In the genomic region with DNA sequence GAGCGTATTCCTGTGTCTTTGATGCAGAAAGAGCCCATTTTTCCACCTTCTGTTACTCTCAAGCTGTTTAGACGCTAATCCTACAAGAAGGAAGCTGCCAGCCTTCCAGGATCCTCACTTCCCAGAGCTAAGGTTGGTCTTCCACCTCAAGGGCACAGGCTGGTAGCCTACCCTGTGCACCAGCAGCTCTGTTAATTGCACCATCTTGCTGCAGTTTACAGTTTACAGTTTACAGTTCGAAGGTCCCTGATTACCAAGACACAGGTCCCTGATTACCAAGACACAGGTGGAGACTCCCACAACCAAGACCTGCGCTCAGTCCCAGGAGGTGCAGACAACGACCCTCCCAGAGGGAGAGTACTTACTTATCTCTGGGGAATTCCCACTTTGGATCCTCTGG, we compare ENCODE assay signal across 27 mouse cellular contexts.
DNase-seq lines count a peak whose midpoint lies in the region; ATAC-seq and TF ChIP-seq lines count a peak whose summit lies in the region.
"Had no signal": no experiment of that assay in that cellular context is flagged by ENCODE, and none has a peak within 500 bp of the region (broad histone marks: within the 10 kb centered on the region; RNA-seq: fewer than 3 reads in every experiment).

No protein-coding gene starts in this region.

- TF ChIP-seq CTCF in lung, embryonic 14.5 days (IDR thresholded peaks at IDR 0.05; ENCODE audit: low read depth), result no peak
- no peak for TF ChIP-seq CTCF in intestine, postnatal 0 days (IDR thresholded peaks at IDR 0.05; ENCODE audit: low read depth)

- H3K9ac ChIP-seq in forebrain, embryonic 14.5 days (ENCODE audit: low read length), result no peak overlapping the region
- H3K9ac ChIP-seq in forebrain, embryonic 12.5 days, result no peak overlapping the region
- H3K9ac ChIP-seq in lung, embryonic 14.5 days, result no peak overlapping the region
- H3K9ac ChIP-seq in intestine, postnatal 0 days (ENCODE audit: low read depth, low read length), result no peak overlapping the region
- H3K9ac ChIP-seq in limb, embryonic 15.5 days, result no peak overlapping the region
- H3K9ac ChIP-seq: heart, embryonic 13.5 days; liver, postnatal 0 days; midbrain, embryonic 12.5 days had no signal

- H3K27ac ChIP-seq in forebrain, embryonic 14.5 days (ENCODE audit: low read depth, low read length), result 0 out of 2 replicates have a peak overlapping the region, but pooled peaks have one; percentile 14
- no peak overlapping the region for H3K27ac ChIP-seq in forebrain, embryonic 12.5 days
- H3K27ac ChIP-seq in lung, embryonic 14.5 days (ENCODE audit: low read depth), result peak overlapping the region; percentile 12; the same call in 1 of the 2 replicates
- no peak overlapping the region for H3K27ac ChIP-seq in intestine, postnatal 0 days (ENCODE audit: low read depth, low read length)
- peak overlapping the region; percentile 77 for H3K27ac ChIP-seq in limb, embryonic 15.5 days
- H3K27ac ChIP-seq: heart, embryonic 13.5 days; hindbrain, postnatal 0 days; midbrain, embryonic 12.5 days; stomach, postnatal 0 days had no signal

- no peak for ATAC-seq in forebrain, embryonic 14.5 days
- ATAC-seq in forebrain, embryonic 12.5 days (ENCODE audit: low FRiP score), result no peak
- ATAC-seq in lung, embryonic 14.5 days (ENCODE audit: insufficient read depth), result no peak
- peak; percentile 53; the same call in 1 of the 2 replicates for ATAC-seq in intestine, postnatal 0 days
- no peak for ATAC-seq in limb, embryonic 15.5 days (ENCODE audit: insufficient number of reproducible peaks, low FRiP score, low TSS enrichment, low read depth)
- ATAC-seq: hindbrain, postnatal 0 days; liver, postnatal 0 days had no signal

- no peaks in the 10 kb centered on the region for H3K27me3 ChIP-seq in forebrain, embryonic 14.5 days (replicated peaks; ENCODE audit: control insufficient read depth, insufficient read depth, low read length)
- H3K27me3 ChIP-seq in forebrain, embryonic 12.5 days, result no peaks in the 10 kb centered on the region
- H3K27me3 ChIP-seq in lung, embryonic 14.5 days (ENCODE audit: insufficient read depth, low read length), result no peaks in the 10 kb centered on the region
- no peaks in the 10 kb centered on the region for H3K27me3 ChIP-seq in intestine, postnatal 0 days (replicated peaks; ENCODE audit: control insufficient read depth, insufficient read depth, low read length)
- H3K27me3 ChIP-seq in limb, embryonic 15.5 days, result no peaks in the 10 kb centered on the region
- H3K27me3 ChIP-seq: heart, embryonic 13.5 days had no signal

- H3K4me2 ChIP-seq in forebrain, embryonic 14.5 days (ENCODE audit: low read length), result no peak overlapping the region
- no peak overlapping the region for H3K4me2 ChIP-seq in forebrain, embryonic 12.5 days
- H3K4me2 ChIP-seq in lung, embryonic 14.5 days, result no peak overlapping the region
- no peak overlapping the region for H3K4me2 ChIP-seq in intestine, postnatal 0 days (replicated peaks; ENCODE audit: low read depth)
- no peak overlapping the region for H3K4me2 ChIP-seq in limb, embryonic 15.5 days
- H3K4me2 ChIP-seq: heart, embryonic 13.5 days; liver, embryonic 11.5 days; midbrain, embryonic 12.5 days had no signal

- no peaks in the 10 kb centered on the region for H3K9me3 ChIP-seq in forebrain, embryonic 14.5 days (replicated peaks; ENCODE audit: control insufficient read depth, low read length)
- no peaks in the 10 kb centered on the region for H3K9me3 ChIP-seq in forebrain, embryonic 12.5 days
- H3K9me3 ChIP-seq in lung, embryonic 14.5 days (ENCODE audit: low read depth, low read length), result no peaks in the 10 kb centered on the region
- H3K9me3 ChIP-seq in intestine, postnatal 0 days (ENCODE audit: control insufficient read depth), result no peaks in the 10 kb centered on the region
- H3K9me3 ChIP-seq in limb, embryonic 15.5 days, result no peaks in the 10 kb centered on the region
- H3K9me3 ChIP-seq: heart, embryonic 13.5 days; midbrain, embryonic 12.5 days had no signal

- peaks cover 6% of the 10 kb centered on the region; the same call in 1 of the 2 replicates for H3K4me1 ChIP-seq in forebrain, embryonic 14.5 days (ENCODE audit: control insufficient read depth, insufficient read depth, low read length)
- H3K4me1 ChIP-seq in forebrain, embryonic 12.5 days, result peaks cover 18% of the 10 kb centered on the region
- no peaks in the 10 kb centered on the region for H3K4me1 ChIP-seq in lung, embryonic 14.5 days (ENCODE audit: insufficient read depth)
- no peaks in the 10 kb centered on the region for H3K4me1 ChIP-seq in intestine, postnatal 0 days (replicated peaks; ENCODE audit: control insufficient read depth, insufficient read depth, low read length)
- H3K4me1 ChIP-seq in limb, embryonic 15.5 days, result peaks cover 30% of the 10 kb centered on the region

- 81% methylated on average over 5 of the region's 5 CpGs for WGBS in forebrain, embryonic 14.5 days
- 86% methylated on average over 5 of the region's 5 CpGs for WGBS in forebrain, embryonic 12.5 days
- 76% methylated on average over 5 of the region's 5 CpGs for WGBS in lung, embryonic 14.5 days
- WGBS in intestine, postnatal 0 days, result 60% methylated on average over 5 of the region's 5 CpGs
- 75% methylated on average over 5 of the region's 5 CpGs for WGBS in limb, embryonic 15.5 days

- no peak overlapping the region for H3K4me3 ChIP-seq in forebrain, embryonic 14.5 days (ENCODE audit: low read depth, low read length)
- no peak overlapping the region for H3K4me3 ChIP-seq in forebrain, embryonic 12.5 days (replicated peaks)
- no peak overlapping the region for H3K4me3 ChIP-seq in lung, embryonic 14.5 days (ENCODE audit: low read depth, low read length)
- no peak overlapping the region for H3K4me3 ChIP-seq in intestine, postnatal 0 days (ENCODE audit: low read depth, low read length)
- no peak overlapping the region for H3K4me3 ChIP-seq in limb, embryonic 15.5 days
- H3K4me3 ChIP-seq: heart, embryonic 13.5 days; layer of hippocampus, adult 2 months; midbrain, embryonic 12.5 days had no signal

- DNase-seq in forebrain, embryonic 14.5 days (ENCODE audit: low spot score), result peak; percentile 41
- no peak for DNase-seq in lung, embryonic 14.5 days
- DNase-seq in lung, postnatal 36 days, result no peak
- no peak for DNase-seq in urinary bladder, adult 18-20 months (ENCODE audit: low spot score in 2 of 2)
- DNase-seq in B cell, adult 2 months, result no peak
- DNase-seq: adrenal gland, postnatal 36 days; cerebellum, adult 11-12 months; cerebellum, postnatal 14 days; gastrocnemius, postnatal 14 days; heart, adult 11 months; heart, postnatal 14 days; kidney, adult 18-20 months; kidney, postnatal 25 days; layer of hippocampus, postnatal 36 days; liver, postnatal 0 days; lung, postnatal 10 days; right cerebral cortex, postnatal 14 days; thymus, adult 2 months had no signal

- H3K36me3 ChIP-seq in forebrain, embryonic 14.5 days (ENCODE audit: control insufficient read depth, insufficient read depth, low read length), result peaks cover 24% of the 10 kb centered on the region
- peaks cover 53% of the 10 kb centered on the region for H3K36me3 ChIP-seq in forebrain, embryonic 12.5 days (replicated peaks)
- peaks cover 91% of the 10 kb centered on the region for H3K36me3 ChIP-seq in lung, embryonic 14.5 days (ENCODE audit: insufficient read depth)
- peaks cover 20% of the 10 kb centered on the region for H3K36me3 ChIP-seq in intestine, postnatal 0 days (ENCODE audit: control insufficient read depth, insufficient read depth)
- peaks cover 42% of the 10 kb centered on the region for H3K36me3 ChIP-seq in limb, embryonic 15.5 days

Comparison
In these comparisons a context has a peak if more than half of its experiments do, and no peak if none do; other contexts are left out.
1. H3K27ac ChIP-seq: peak in forebrain, embryonic 14.5 days (single experiment), lung, embryonic 14.5 days (single experiment) and limb, embryonic 15.5 days (single experiment); none in forebrain, embryonic 12.5 days (single experiment) and intestine, postnatal 0 days (single experiment).